Mouse (Mus musculus) kidney, embryonic 14.5 days (tissue): ENCODE data around the gene Eif6. TPM values are rescaled to one million over a fixed set of nuclear protein-coding genes. Genes with fewer than 3 reads are reported as not detected.

Experiments used
- ATAC-seq: fragments of 200-750 bp; cut with Nextera tagmentation; 2 replicates; pipeline ENCODE4 v1.8.0; 2017; ENCODE audit warnings: moderate number of reproducible peaks, mild to moderate bottlenecking, moderate TSS enrichment, moderate library complexity; ENCODE audit not compliant: low FRiP score, low TSS enrichment
- H3K27ac ChIP-seq: fragments of 300-500 bp; sonication (generic); 2 replicates; pipeline ENCODE4 v1.5.1; 2014; ENCODE audit warnings: low read depth, mild to moderate bottlenecking, low read length, moderate library complexity, mixed read lengths
- H3K27me3 ChIP-seq: fragments of 300-500 bp; sonication (generic); 2 replicates; pipeline ENCODE4 v1.6.1; 2014; ENCODE audit warnings: mild to moderate bottlenecking, low read length; ENCODE audit not compliant: control insufficient read depth, insufficient read depth
- H3K36me3 ChIP-seq: fragments of 300-500 bp; sonication (generic); 2 replicates; pipeline ENCODE4 v1.6.1; 2014; ENCODE audit warnings: low read length, mixed read lengths; ENCODE audit not compliant: control insufficient read depth, insufficient read depth
- H3K4me1 ChIP-seq: fragments of 300-500 bp; sonication (generic); 2 replicates; pipeline ENCODE4 v1.6.1; 2014; ENCODE audit warnings: low read length, mixed read lengths; ENCODE audit not compliant: control insufficient read depth, insufficient read depth
- H3K4me2 ChIP-seq: fragments of 300-500 bp; sonication (generic); replicated peaks from 2 replicates; pipeline ENCODE4 v1.6.1; 2014; ENCODE audit warnings: low read depth, mild to moderate bottlenecking, low read length
- H3K4me3 ChIP-seq: fragments of 300-500 bp; sonication (generic); 2 replicates; pipeline ENCODE4 v1.5.1; 2014; ENCODE audit warnings: mild to moderate bottlenecking, low read length
- H3K9ac ChIP-seq: fragments of 300-500 bp; sonication (generic); 2 replicates; pipeline ENCODE4 v1.6.1; 2014; ENCODE audit warnings: low read depth, mild to moderate bottlenecking, low read length, moderate library complexity
- H3K9me3 ChIP-seq: fragments of 300-500 bp; sonication (generic); 2 replicates; pipeline ENCODE4 v1.6.1; 2016; ENCODE audit warnings: low read length; ENCODE audit not compliant: control insufficient read depth
- WGBS: fragments of 180-500 bp; shearing (Covaris S2); extraction: QIAGEN DNeasy Blood & Tissue Kit; methylation state at CpG from one replicate; pipeline ENCODE4 v1.1.7; 2014; 5-methylcytosine and 5-hydroxymethylcytosine counted together
- polyA plus RNA-seq: library from polyadenylated mRNA; unstranded; fragments of >200 nt; fragmentation: Nextera tagmentation; extraction: Ambion mirVana; gene quantifications from 2 replicates; pipeline ENCODE4 v1.2.1, GENCODE M21; 2014

The Eif6 gene
- polyA plus RNA-seq, 1 experiment from 2014 or later, result 202 TPM

GRCm38 (mm10) chr2:155818596-155819391 is 7.9 kb downstream of the Eif6 start:
- Histone ChIP-seq H3K36me3 (peaks cover 39% of the 10 kb centered on the region), H3K4me2 (peak overlapping the region; percentile 93), H3K4me1 (0 out of 2 replicates have a peak, but pooled peaks cover 4% of the 10 kb centered on the region), H3K9me3 (no peaks in the 10 kb centered on the region), H3K27ac (peak overlapping the region; percentile 65; the same call in 1 of the 2 replicates), H3K27me3 (no peaks in the 10 kb centered on the region), H3K4me3 (peak overlapping the region; percentile 73), H3K9ac (peak overlapping the region; percentile 83)
- peak; percentile 94 for ATAC-seq
- WGBS, result 1% methylated on average over 37 of the region's 37 CpGs

- H3K4me1 ChIP-seq, result 0 out of 2 replicates have a peak, but pooled peaks cover 4% of the 10 kb centered on the region
- no peak overlapping the region for H3K4me3 ChIP-seq
- no peak overlapping the region for H3K4me2 ChIP-seq
- H3K36me3 ChIP-seq, result peaks cover 27% of the 10 kb centered on the region
- no peak overlapping the region for H3K27ac ChIP-seq
- H3K27me3 ChIP-seq, result no peaks in the 10 kb centered on the region
- ATAC-seq, result no peak
- H3K9me3 ChIP-seq, result no peaks in the 10 kb centered on the region
- 76% methylated on average over 10 of the region's 10 CpGs for WGBS
- H3K9ac ChIP-seq, result no peak overlapping the region
Measured at GRCm38 (mm10) chr2:155817301-155818245, 9.2 kb downstream of the Eif6 start.

- Histone ChIP-seq H3K36me3 (peaks cover 15% of the 10 kb centered on the region), H3K4me3 (no peak overlapping the region), H3K27ac (no peak overlapping the region), H3K9ac (no peak overlapping the region), H3K4me2 (no peak overlapping the region), H3K27me3 (no peaks in the 10 kb centered on the region), H3K9me3 (no peaks in the 10 kb centered on the region), H3K4me1 (0 out of 2 replicates have a peak, but pooled peaks cover 4% of the 10 kb centered on the region)
- no peak for ATAC-seq
- WGBS, result 100% methylated on average over 1 of the region's 1 CpGs
Measured at GRCm38 (mm10) chr2:155816179-155816578, 10.5 kb downstream of the Eif6 start.

GRCm38 (mm10) chr2:155814829-155815228 is 11.9 kb downstream of the Eif6 start:
- no peak overlapping the region for H3K4me2 ChIP-seq
- no peak overlapping the region for H3K27ac ChIP-seq
- H3K27me3 ChIP-seq, result no peaks in the 10 kb centered on the region
- ATAC-seq, result no peak
- peaks cover 2% of the 10 kb centered on the region; the same call in 1 of the 2 replicates for H3K36me3 ChIP-seq
- WGBS, result 22% methylated on average over 5 of the region's 5 CpGs
- H3K9ac ChIP-seq, result no peak overlapping the region
- no peak overlapping the region for H3K4me3 ChIP-seq
- H3K4me1 ChIP-seq, result 0 out of 2 replicates have a peak, but pooled peaks cover 4% of the 10 kb centered on the region
- no peaks in the 10 kb centered on the region for H3K9me3 ChIP-seq

GRCm38 (mm10) chr2:155812637-155813036 is 14.1 kb downstream of the Eif6 start:
- WGBS, result 78% methylated on average over 4 of the region's 4 CpGs
- H3K9me3 ChIP-seq, result no peaks in the 10 kb centered on the region
- no peaks in the 10 kb centered on the region for H3K4me1 ChIP-seq
- no peak for ATAC-seq
- H3K4me2 ChIP-seq, result no peak overlapping the region
- no peak overlapping the region for H3K4me3 ChIP-seq
- H3K36me3 ChIP-seq, result no peaks in the 10 kb centered on the region
- no peak overlapping the region for H3K27ac ChIP-seq
- no peak overlapping the region for H3K9ac ChIP-seq
- H3K27me3 ChIP-seq, result no peaks in the 10 kb centered on the region

- Histone ChIP-seq H3K27ac (no peak overlapping the region), H3K4me1 (no peaks in the 10 kb centered on the region), H3K9ac (no peak overlapping the region), H3K4me2 (no peak overlapping the region), H3K27me3 (no peaks in the 10 kb centered on the region), H3K4me3 (no peak overlapping the region), H3K9me3 (no peaks in the 10 kb centered on the region), H3K36me3 (no peaks in the 10 kb centered on the region)
- no peak for ATAC-seq
- 37% methylated on average over 16 of the region's 16 CpGs for WGBS
Measured at GRCm38 (mm10) chr2:155811821-155812396, 14.8 kb downstream of the Eif6 start.

GRCm38 (mm10) chr2:155809620-155810019 is 17.1 kb downstream of the Eif6 start:
- Histone ChIP-seq H3K9ac (no peak overlapping the region), H3K36me3 (no peaks in the 10 kb centered on the region), H3K27ac (no peak overlapping the region), H3K9me3 (no peaks in the 10 kb centered on the region), H3K27me3 (no peaks in the 10 kb centered on the region), H3K4me2 (no peak overlapping the region), H3K4me1 (no peaks in the 10 kb centered on the region), H3K4me3 (no peak overlapping the region)
- no peak for ATAC-seq
- WGBS, result 86% methylated on average over 4 of the region's 4 CpGs

GRCm38 (mm10) chr2:155807408-155807807 is 19.3 kb downstream of the Eif6 start:
- H3K4me2 ChIP-seq, result no peak overlapping the region
- no peak for ATAC-seq
- H3K9me3 ChIP-seq, result no peaks in the 10 kb centered on the region; the same call in 1 of the 2 replicates
- no peak overlapping the region for H3K9ac ChIP-seq
- H3K27ac ChIP-seq, result no peak overlapping the region
- no peaks in the 10 kb centered on the region for H3K36me3 ChIP-seq
- H3K4me1 ChIP-seq, result no peaks in the 10 kb centered on the region
- no peak overlapping the region for H3K4me3 ChIP-seq
- WGBS, result 45% methylated on average over 4 of the region's 4 CpGs
- no peaks in the 10 kb centered on the region for H3K27me3 ChIP-seq
